Mouse (Mus musculus) intestine, embryonic 16.5 days (tissue): ENCODE measurements around the gene Prrc2a. TPM values are rescaled to one million over a fixed set of nuclear protein-coding genes. Genes with fewer than 3 reads are reported as not detected.

Experiments
- ATAC-seq: fragments of 200-750 bp; cut with Nextera tagmentation; 2 replicates; pipeline ENCODE4 v1.8.0; 2017; ENCODE audit warnings: moderate TSS enrichment, moderate library complexity
- H3K27ac ChIP-seq: fragments of 300-500 bp; sonication (generic); 2 replicates; pipeline ENCODE4 v1.5.1; 2014; ENCODE audit warnings: mild to moderate bottlenecking, low read length
- H3K27me3 ChIP-seq: fragments of 300-500 bp; sonication (generic); replicated peaks from 2 replicates; pipeline ENCODE4 v1.6.1; 2014; ENCODE audit warnings: low read length, control low read depth, mixed read lengths; ENCODE audit not compliant: control insufficient read depth, insufficient read depth
- H3K36me3 ChIP-seq: fragments of 300-500 bp; sonication (generic); 2 replicates; pipeline ENCODE4 v1.6.1; 2014; ENCODE audit warnings: low read length, control low read depth; ENCODE audit not compliant: control insufficient read depth, insufficient read depth
- H3K4me1 ChIP-seq: fragments of 300-500 bp; sonication (generic); 2 replicates; pipeline ENCODE4 v1.6.1; 2014; ENCODE audit warnings: low read length, control low read depth, mixed read lengths; ENCODE audit not compliant: control insufficient read depth, insufficient read depth
- H3K4me2 ChIP-seq: fragments of 300-500 bp; sonication (generic); 2 replicates; pipeline ENCODE4 v1.6.1; 2014; ENCODE audit warnings: low read depth, low read length, control low read depth
- H3K4me3 ChIP-seq: fragments of 300-500 bp; sonication (generic); 2 replicates; pipeline ENCODE4 v1.5.1; 2014; ENCODE audit warnings: mild to moderate bottlenecking, low read length
- H3K9ac ChIP-seq: fragments of 300-500 bp; sonication (generic); 2 replicates; pipeline ENCODE4 v1.6.1; 2014; ENCODE audit warnings: low read depth, low read length
- H3K9me3 ChIP-seq: fragments of 300-500 bp; sonication (generic); 2 replicates; pipeline ENCODE4 v1.6.1; 2016; ENCODE audit warnings: low read length, control low read depth; ENCODE audit not compliant: control insufficient read depth
- WGBS: fragments of 180-500 bp; shearing (Covaris S2); extraction: QIAGEN DNeasy Blood & Tissue Kit; methylation state at CpG from one replicate; pipeline ENCODE4 v1.1.7; 2014; 5-methylcytosine and 5-hydroxymethylcytosine counted together
- polyA plus RNA-seq: library from polyadenylated mRNA; unstranded; fragments of >200 nt; fragmentation: Nextera tagmentation; extraction: Ambion mirVana; gene quantifications from 2 replicates; pipeline ENCODE4 v1.2.1, GENCODE M21; 2015

Prrc2a gene
- polyA plus RNA-seq: 103 TPM in 2 replicates

DNA sequence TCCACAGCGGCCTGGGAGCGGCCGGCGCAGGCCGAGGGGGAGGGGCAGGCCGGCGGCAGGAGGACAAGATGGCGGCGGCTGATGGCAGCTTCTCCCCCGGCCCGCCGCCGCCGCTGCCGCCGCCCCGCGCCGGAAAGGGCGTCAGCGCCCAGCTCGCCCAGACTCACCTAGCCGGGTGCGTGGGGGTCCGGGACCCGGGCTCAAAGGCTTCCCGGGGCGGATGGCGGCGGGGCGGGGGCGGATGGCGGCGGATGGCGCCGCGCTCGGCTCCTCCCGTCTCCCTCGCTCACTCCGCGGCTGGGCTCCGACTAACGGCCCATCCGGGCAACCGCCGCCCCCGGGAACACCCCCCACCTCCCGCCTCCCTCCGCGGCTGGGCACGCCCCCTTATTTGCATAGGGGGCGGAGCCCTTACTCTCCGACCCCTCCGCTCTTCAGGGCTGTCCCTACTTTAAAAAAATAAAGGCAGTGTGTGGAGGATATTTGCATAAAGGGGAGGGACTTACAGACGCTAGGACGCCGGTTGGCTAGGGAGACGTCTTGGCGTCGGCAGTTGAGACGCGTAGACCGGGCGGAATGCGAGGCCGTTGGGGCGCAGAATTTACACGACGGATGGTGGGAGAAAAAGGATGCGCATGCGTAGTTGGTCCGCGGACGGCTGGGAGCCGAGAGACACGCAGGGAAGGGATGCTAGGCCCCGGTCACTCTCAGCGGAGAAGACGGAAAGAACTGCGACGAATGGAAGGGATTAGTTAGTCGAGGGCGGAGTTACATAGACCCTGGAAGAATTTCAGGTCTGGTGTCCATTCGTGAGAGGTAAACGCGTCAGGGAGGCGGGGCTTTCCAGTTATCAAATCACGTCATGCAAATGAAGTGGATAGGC is at the start of gene Prrc2a:
TSS of gene Prrc2a (minus strand) at position 330 of the 883 bp plus-strand sequence.
- Histone ChIP-seq H3K4me1 (peaks cover 20% of the 10 kb centered on the region), H3K9ac (peak within 1 kb of the TSS; percentile 100), H3K27ac (peak within 1 kb of the TSS; percentile 99), H3K4me3 (peak within 1 kb of the TSS; percentile 99), H3K9me3 (no peaks in the 10 kb centered on the region), H3K4me2 (peak within 1 kb of the TSS; percentile 77), H3K36me3 (peaks cover 17% of the 10 kb centered on the region), H3K27me3 (no peaks in the 10 kb centered on the region)
- under 1% methylated on average over 74 of the region's 89 CpGs for WGBS
- ATAC-seq: peak; percentile 98

DNA sequence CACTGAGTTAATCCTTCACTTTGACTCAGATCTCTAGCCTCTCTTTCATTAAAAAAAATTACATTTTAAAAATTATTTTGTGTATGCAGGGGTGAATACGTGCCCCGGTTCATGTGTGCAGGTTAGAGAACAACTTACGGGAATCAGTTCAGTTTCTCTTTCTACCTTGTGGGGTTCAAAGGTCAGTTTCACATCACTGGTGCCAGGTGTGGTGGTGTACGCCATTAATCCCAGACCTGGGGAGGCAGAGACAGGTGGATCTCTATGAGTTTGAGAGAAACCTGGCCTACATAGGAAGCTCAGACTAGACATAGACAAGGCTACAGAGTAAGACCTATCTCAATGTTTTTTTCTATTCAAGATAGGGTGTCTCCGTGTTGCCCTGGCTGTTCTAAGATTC is 48.4 kb upstream of the Prrc2a start:
- no peak for ATAC-seq
- Histone ChIP-seq H3K27me3 (no peaks in the 10 kb centered on the region), H3K9me3 (no peaks in the 10 kb centered on the region), H3K27ac (no peak overlapping the region), H3K4me1 (no peaks in the 10 kb centered on the region), H3K9ac (no peak overlapping the region), H3K4me3 (no peak overlapping the region), H3K4me2 (no peak overlapping the region), H3K36me3 (no peaks in the 10 kb centered on the region)
- WGBS: 86% methylated on average over 5 of the region's 5 CpGs

DNA sequence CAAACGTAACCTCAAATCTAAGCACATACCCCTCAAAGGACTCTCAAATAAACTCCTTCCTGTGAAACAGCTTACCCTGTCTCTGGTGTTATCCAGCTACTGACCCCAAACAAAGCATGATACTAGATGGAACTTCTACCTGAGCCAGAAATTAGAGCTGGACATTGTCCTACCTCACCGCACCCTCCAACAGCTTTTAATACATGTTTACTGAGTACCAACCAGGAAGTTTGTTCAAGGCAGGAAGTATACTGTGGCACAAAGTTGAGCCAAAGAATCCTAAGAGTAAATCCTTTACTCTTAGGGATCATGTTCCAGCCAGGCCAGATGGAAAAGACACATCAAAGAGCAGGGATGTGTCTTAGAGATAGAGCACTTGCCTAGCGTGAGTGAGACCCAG is 45.9 kb upstream of the Prrc2a start:
- Histone ChIP-seq H3K4me3 (no peak overlapping the region), H3K9me3 (no peaks in the 10 kb centered on the region), H3K9ac (no peak overlapping the region), H3K4me1 (no peaks in the 10 kb centered on the region), H3K27me3 (no peaks in the 10 kb centered on the region), H3K36me3 (no peaks in the 10 kb centered on the region), H3K4me2 (no peak overlapping the region), H3K27ac (no peak overlapping the region)
- 67% methylated on average over 3 of the region's 3 CpGs for WGBS
- ATAC-seq: no peak

DNA sequence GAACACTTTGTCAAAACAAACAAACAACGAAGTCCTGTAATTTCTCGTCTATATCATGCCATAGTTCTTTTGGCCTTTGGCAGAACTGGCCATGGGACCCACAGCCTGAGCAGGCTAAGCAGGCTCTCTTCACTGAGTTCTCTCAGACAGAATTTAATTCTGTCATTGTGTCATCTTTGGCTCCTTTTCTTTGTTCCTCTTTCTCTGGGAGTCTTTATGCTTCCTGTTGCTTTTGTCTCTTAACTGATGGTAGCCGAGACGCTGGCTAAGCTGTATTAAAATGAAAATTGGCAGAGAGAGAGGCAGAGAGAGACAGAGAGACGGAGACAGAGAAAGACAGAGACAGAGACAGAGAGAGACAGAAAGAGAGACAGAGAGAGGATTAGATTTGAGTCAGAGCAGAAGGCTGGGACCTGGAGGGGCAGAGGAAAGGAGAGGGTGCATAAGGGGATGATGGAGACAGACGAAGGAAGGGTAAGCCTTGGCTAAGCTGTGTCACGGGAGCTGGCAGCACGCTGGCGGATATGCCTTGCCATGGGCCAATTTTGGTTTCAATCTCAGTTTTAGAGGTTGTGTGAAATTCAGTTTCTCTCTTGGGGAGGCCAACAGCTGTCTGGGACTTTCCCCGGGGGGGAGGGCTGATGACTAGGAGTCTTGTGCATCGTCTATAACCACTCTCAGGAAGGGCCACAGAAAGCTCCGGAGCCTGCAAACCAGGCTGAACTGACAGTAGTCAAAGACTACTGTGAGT is 45.3 kb upstream of the Prrc2a start:
- no peak for ATAC-seq
- H3K4me1 ChIP-seq: no peaks in the 10 kb centered on the region

DNA sequence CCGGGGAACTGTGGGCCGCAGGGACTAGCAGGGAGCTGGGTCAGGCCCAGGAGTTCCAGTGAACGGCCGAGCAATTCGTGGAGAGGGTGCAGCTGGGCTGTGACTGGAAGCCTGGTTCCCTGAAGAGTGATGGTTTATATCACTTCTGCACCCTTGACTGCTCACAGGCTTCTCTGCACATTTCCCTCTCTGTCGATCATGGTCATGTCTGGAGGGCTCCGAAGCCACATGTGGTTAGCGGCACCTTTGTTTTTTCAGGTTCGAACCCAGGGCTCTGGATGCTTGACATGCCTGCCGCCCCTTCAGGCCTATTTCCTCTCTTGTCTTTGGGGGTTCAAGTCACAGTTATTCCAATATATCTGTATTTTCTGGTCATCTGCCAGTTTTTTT is 40.7 kb upstream of the Prrc2a start:
- peaks cover 21% of the 10 kb centered on the region for H3K27me3 ChIP-seq
- no peaks in the 10 kb centered on the region for H3K9me3 ChIP-seq
- H3K4me1 ChIP-seq: no peaks in the 10 kb centered on the region
- no peak overlapping the region for H3K4me3 ChIP-seq
- 53% methylated on average over 10 of the region's 10 CpGs for WGBS
- no peak overlapping the region for H3K27ac ChIP-seq
- H3K36me3 ChIP-seq: no peaks in the 10 kb centered on the region
- H3K4me2 ChIP-seq: no peak overlapping the region
- ATAC-seq: no peak
- H3K9ac ChIP-seq: no peak overlapping the region

More for the DNA sequence above, 45.3 kb upstream of the Prrc2a start:
- Histone ChIP-seq H3K4me2 (no peak overlapping the region), H3K27ac (no peak overlapping the region), H3K9me3 (no peaks in the 10 kb centered on the region), H3K4me3 (no peak overlapping the region), H3K27me3 (no peaks in the 10 kb centered on the region; the same call in 1 of the 2 replicates), H3K9ac (no peak overlapping the region), H3K36me3 (no peaks in the 10 kb centered on the region)
- 78% methylated on average over 12 of the region's 12 CpGs for WGBS

DNA sequence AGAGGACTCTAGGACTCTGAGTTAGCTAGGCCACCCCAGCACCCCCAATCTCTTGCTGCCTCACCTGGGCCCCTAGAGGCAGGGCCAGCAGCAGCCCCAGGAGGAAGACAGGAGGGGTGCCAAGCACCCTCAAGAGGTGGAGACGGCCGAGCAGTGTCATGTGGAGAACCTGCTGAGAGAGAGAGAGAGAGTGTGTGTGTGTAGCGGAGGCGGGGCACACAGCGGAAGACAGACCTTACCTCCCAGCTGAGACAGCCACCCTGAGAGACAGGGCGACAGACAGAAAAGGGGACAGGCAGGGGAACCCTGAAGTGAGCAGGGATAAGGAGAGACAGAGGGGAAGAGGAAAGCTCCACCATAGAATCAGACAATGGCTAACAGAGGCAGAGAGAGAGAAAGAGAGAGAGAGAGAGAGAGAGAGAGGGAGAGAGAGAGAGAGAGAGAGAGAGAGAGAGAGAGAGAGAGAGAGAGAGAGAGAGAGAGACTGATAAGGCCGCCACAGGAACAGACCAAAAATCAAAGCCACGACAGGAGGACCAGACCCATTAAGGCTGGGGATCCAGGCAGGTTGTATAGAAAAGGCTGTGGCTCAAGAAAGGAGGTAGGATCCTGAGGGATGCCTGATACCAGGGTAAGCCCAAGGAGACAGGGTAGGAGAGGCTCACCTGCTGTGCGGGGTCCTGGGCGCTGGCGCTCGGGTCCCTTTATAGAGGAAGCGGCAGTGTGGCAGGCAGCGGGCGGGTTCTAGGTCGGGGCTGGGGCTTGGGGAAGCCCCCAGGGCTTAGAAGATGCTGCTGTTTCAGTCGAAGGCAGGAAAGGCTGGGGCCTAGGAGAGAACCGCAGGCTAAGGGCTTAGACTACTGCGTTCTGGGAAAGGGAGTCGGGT is 40.0 kb upstream of the Prrc2a start, which contains the start of gene Lta:
TSS of gene Lta (minus strand) at position 858 of the 886 bp plus-strand sequence.
- peaks cover 22% of the 10 kb centered on the region for H3K27me3 ChIP-seq
- H3K4me1 ChIP-seq: no peaks in the 10 kb centered on the region
- ATAC-seq: no peak
- H3K4me3 ChIP-seq: no peak within 1 kb of the TSS
- WGBS: 39% methylated on average over 20 of the region's 20 CpGs
- no peak within 1 kb of the TSS for H3K27ac ChIP-seq
- H3K9ac ChIP-seq: 0 out of 2 replicates have a peak within 1 kb of the TSS, but pooled peaks have one; percentile 37
- no peaks in the 10 kb centered on the region for H3K36me3 ChIP-seq
- H3K4me2 ChIP-seq: no peak within 1 kb of the TSS
- no peaks in the 10 kb centered on the region for H3K9me3 ChIP-seq

DNA sequence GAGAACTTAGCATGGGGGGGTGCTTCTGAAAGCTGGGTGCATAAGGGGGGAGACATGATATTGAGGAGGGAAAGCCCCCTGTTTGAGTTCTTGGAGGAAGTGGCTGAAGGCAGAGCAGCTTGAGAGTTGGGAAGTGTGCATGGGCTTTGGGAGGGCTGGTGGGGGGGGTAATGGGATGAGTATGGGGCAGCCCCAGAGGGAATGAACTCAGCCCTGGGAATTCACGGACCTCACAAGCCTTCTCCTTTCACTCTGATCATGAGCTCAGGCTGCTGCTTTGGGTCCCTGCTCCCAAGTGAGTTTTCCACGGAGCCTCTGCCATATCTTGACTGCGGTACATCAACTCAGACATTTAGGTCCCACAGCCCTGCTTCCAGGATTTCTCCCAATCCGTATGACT is 37.7 kb upstream of the Prrc2a start:
- H3K27me3 ChIP-seq: peaks cover 26% of the 10 kb centered on the region
- WGBS: 72% methylated on average over 4 of the region's 4 CpGs

DNA sequence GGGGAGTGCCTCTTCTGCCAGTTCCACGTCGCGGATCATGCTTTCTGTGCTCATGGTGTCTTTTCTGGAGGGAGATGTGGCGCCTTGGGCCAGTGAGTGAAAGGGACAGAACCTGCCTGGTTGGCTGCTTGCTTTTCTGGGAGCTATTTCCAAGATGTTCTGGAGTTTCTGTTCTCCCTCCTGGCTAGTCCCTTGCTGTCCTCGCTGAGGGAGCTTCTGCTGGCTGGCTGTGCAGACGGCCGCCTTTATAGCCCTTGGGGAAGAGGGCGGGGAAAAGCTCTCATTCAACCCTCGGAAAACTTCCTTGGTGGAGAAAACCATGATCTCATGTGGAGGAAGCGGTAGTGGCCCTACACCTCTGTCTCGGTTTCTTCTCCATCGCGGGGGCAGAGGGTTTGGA is 37.1 kb upstream of the Prrc2a start, which contains the start of gene Tnf:
TSS of gene Tnf (minus strand) at position 221 of the 400 bp plus-strand sequence.
- H3K9ac ChIP-seq: peak within 1 kb of the TSS; percentile 40; the same call in 1 of the 2 replicates
- ATAC-seq: no peak

More for the DNA sequence above, 37.7 kb upstream of the Prrc2a start:
- ATAC-seq: no peak
- Histone ChIP-seq H3K4me2 (no peak overlapping the region), H3K4me1 (no peaks in the 10 kb centered on the region), H3K9me3 (no peaks in the 10 kb centered on the region), H3K27ac (no peak overlapping the region), H3K36me3 (no peaks in the 10 kb centered on the region), H3K4me3 (no peak overlapping the region), H3K9ac (no peak overlapping the region)

More for the DNA sequence above, 37.1 kb upstream of the Prrc2a start, which contains the start of gene Tnf:
- Histone ChIP-seq H3K36me3 (no peaks in the 10 kb centered on the region), H3K4me3 (peak within 1 kb of the TSS; percentile 16; the same call in 1 of the 2 replicates), H3K4me2 (peak within 1 kb of the TSS; percentile 20; the same call in 1 of the 2 replicates), H3K27ac (no peak within 1 kb of the TSS), H3K4me1 (no peaks in the 10 kb centered on the region), H3K9me3 (no peaks in the 10 kb centered on the region), H3K27me3 (peaks cover 26% of the 10 kb centered on the region)
- 24% methylated on average over 13 of the region's 13 CpGs for WGBS
